Mouse (Mus musculus) kidney, adult 11 months (tissue): Measurements from ENCODE around the gene Avp.

Experiments used
- DNase-seq: peaks from one replicate; pipeline ENCODE4 v3.0.0; 2022

Gene Avp

GRCm38 (mm10) chr2:130569926-130570325 is 12.4 kb downstream of the Avp start:
- no peak for DNase-seq

- DNase-seq: peak; percentile 25
Measured at GRCm38 (mm10) chr2:130568921-130569320, 13.4 kb downstream of the Avp start.

GRCm38 (mm10) chr2:130564983-130565382 is 17.4 kb downstream of the Avp start:
- no peak for DNase-seq

- DNase-seq: no peak
Measured at GRCm38 (mm10) chr2:130564063-130564462, 18.3 kb downstream of the Avp start.

DNA sequence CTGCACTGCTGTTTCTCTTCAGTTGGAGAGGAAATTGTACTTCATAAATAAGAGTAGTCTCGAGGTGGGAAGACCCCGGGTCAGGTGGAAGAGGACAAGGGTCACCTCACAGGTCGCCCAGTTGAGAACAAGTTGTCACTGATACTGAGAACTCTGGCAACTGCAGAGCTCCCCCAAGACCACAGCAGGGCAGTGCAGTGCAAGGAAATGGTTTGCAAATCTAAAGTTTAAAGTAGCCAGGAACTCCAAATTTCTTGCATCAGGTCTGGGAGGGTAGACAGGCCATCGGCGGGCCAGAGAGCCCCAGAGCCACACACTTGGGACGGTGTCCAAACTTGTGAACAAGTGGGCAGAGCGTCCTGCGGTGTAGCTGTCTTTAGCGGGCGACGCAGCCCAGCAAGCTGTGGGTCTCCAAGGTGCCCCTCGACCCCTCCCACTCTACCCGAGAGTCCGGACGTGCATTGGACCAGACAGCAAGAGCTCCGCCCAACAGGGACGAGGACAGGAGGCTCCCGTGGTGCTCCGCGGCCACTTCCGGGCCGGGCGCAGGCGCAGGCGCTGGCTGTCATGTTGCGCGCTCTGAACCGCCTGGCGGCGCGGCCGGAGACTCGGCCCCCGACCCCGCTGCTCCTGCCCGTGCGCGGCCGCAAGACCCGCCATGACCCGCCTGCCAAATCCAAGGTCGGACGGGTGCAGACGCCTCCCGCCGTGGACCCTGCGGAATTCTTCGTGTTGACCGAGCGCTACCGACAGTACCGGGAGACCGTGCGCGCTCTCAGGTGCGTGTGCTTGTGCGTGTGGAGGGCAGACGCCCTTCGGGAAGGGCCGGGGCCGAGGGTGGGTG is 18.9 kb downstream of the Avp start, which contains the start of gene Mrps26:
Gene Mrps26, plus strand, starts transcription at position 531 of the 844 bp plus-strand sequence.
- DNase-seq: peak; percentile 94

DNA sequence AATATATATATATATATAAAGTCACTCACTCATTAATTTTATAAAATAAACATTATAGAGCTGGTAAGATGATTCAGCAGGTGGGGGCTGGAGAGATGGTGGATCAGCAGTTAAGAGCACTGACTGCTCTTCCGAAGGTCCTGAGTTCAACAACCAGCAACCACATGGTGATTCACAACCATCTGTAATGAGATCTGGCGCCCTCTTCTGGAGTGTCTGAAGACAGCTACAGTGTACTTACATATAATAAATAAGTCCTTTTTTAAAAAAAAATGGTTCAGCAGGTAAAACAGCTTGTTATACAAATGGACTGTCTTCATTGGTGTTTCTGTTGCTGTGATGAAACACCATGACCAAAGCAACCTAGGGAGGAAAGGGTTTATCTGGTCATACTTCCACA is 24.3 kb downstream of the Avp start:
- no peak for DNase-seq

GRCm38 (mm10) chr2:130557462-130557861 is 24.9 kb downstream of the Avp start:
- DNase-seq: no peak

GRCm38 (mm10) chr2:130556292-130556691 is 26.1 kb downstream of the Avp start:
- peak; percentile 27 for DNase-seq

- no peak for DNase-seq
Measured at GRCm38 (mm10) chr2:130554841-130555240, 27.5 kb downstream of the Avp start.

GRCm38 (mm10) chr2:130546957-130547356 is 35.4 kb downstream of the Avp start:
- no peak for DNase-seq

GRCm38 (mm10) chr2:130540266-130540665 is 42.1 kb downstream of the Avp start:
- DNase-seq: no peak

DNA sequence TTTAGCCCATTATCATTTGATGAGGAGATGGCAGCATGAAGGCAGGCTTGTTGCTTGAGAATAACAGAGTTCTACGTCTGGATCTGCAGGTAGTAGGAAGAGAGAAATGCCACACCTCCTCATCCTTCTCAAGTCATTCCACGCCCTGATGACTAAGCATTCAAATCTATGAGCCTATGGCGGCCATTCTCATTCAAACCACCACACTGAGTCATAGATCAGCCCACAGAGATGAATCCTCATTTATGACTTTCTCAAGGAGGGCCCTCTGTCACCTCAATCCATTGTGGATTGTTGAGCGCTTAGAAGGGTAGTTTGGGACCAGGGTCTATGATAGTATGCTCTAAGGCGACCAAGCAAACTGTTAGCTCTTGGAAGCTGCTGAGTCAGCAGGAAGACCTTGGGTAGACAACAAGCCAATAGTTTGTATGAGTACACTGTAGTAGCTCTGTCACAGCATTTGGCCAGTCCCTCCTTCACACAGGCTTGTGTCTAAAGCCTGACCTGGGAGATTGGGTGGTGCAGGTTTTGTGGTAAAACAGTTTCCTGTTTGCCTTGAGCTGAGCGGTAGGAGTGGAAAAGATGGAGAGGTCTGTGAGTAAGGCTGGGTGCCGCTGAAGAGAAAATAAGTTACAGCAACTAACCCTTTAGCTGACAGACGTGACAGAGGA is 43.3 kb downstream of the Avp start:
- DNase-seq: no peak

- no peak for DNase-seq
Measured at GRCm38 (mm10) chr2:130536890-130537289, 45.5 kb downstream of the Avp start.

GRCm38 (mm10) chr2:130535017-130535416 is 47.3 kb downstream of the Avp start:
- no peak for DNase-seq

DNA sequence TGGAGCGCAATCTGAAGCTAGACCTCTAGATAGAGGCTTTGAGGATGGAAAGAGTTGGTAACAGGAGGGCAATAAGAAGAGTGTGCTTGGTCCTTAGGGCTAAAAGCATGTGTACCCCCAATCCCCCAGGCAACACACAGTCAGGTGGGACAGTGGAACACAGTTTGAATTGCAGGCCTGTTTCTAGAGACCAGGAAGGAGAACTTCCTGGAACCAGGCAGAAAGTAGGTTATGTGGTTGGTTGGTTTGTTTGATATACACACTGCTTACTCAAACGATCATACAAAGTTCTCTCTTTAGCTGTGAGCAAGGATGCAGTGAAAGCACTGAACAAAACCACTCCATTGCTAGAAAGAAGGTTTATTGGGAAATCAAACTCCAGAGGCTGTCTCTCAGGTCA is 50.2 kb downstream of the Avp start:
- DNase-seq: no peak
